Mouse (Mus musculus) brain, embryonic 14.5 days (tissue): ENCODE results near the gene Ppm1j. TPM values are rescaled to one million over a fixed set of nuclear protein-coding genes. Genes with fewer than 3 reads are reported as not detected.

Experiments used
- DNase-seq: peaks from one replicate; pipeline ENCODE4 v3.0.0-alpha.2; 2011; ENCODE audit warnings: low read depth
- CTCF ChIP-seq: fragments of 200-500 bp; IDR thresholded peaks from 2 replicates; pipeline ENCODE4 v1.5.1; 2012; ENCODE audit warnings: inconsistent platforms, mild to moderate bottlenecking, moderate library complexity, borderline replicate concordance; ENCODE audit not compliant: insufficient read depth, insufficient read length; ENCODE audit errors: extremely low read depth
- POLR2A ChIP-seq: fragments of 200-500 bp; IDR thresholded peaks from 2 replicates; pipeline ENCODE4 v1.6.1; 2012; ENCODE audit warnings: mild to moderate bottlenecking, inconsistent platforms, borderline replicate concordance; ENCODE audit not compliant: poor library complexity, insufficient read depth, insufficient read length, severe bottlenecking; ENCODE audit errors: extremely low read depth
- polyA plus RNA-seq: library from polyadenylated mRNA; depleted of rRNA; stranded (reverse); fragments of >200 nt; gene quantifications from 2 replicates; pipeline ENCODE4 v1.2.3, GENCODE M21; 2012

Gene Ppm1j
- polyA plus RNA-seq, 1 experiment = 1.2 TPM

- TF ChIP-seq CTCF = no peak
- TF ChIP-seq POLR2A = no peak
- no peak for DNase-seq
Observed at GRCm38 (mm10) chr3:104767716-104768115, 13.1 kb upstream of the Ppm1j start.

GRCm38 (mm10) chr3:104769135-104769534 lies 11.7 kb upstream of the Ppm1j start:
- no peak for DNase-seq
- TF ChIP-seq CTCF = no peak
- TF ChIP-seq POLR2A = no peak

GRCm38 (mm10) chr3:104770035-104770434 lies 10.8 kb upstream of the Ppm1j start:
- TF ChIP-seq CTCF (peak; percentile 73; the same call in 1 of the 2 replicates), POLR2A (no peak)
- DNase-seq = peak; percentile 47

GRCm38 (mm10) chr3:104770918-104771317 lies 9.9 kb upstream of the Ppm1j start:
- TF ChIP-seq CTCF = no peak
- no peak for TF ChIP-seq POLR2A
- no peak for DNase-seq

- no peak for DNase-seq
- TF ChIP-seq CTCF (no peak), POLR2A (no peak)
Observed at GRCm38 (mm10) chr3:104771460-104771859, 9.4 kb upstream of the Ppm1j start.

GRCm38 (mm10) chr3:104773301-104773700 lies 7.6 kb upstream of the Ppm1j start:
- TF ChIP-seq POLR2A (no peak), CTCF (no peak)
- DNase-seq = no peak

- TF ChIP-seq POLR2A (no peak), CTCF (peak; percentile 65)
- DNase-seq = peak; percentile 81
Observed at GRCm38 (mm10) chr3:104777342-104777741, 3.5 kb upstream of the Ppm1j start.

- TF ChIP-seq CTCF (peak; percentile 98), POLR2A (no peak)
- peak; percentile 86 for DNase-seq
Observed at GRCm38 (mm10) chr3:104779949-104780348, 907 bp upstream of the Ppm1j start.

- TF ChIP-seq CTCF = no peak
- no peak for TF ChIP-seq POLR2A
- DNase-seq = no peak
Observed at GRCm38 (mm10) chr3:104781471-104781903, 631 bp downstream of the Ppm1j start, which contains the start of gene Fam19a3. TSS of gene Fam19a3 (minus strand) at chr3:104781840.

- no peak for DNase-seq
Observed at GRCm38 (mm10) chr3:104782061-104782681, 1.3 kb downstream of the Ppm1j start.

GRCm38 (mm10) chr3:104783971-104784500 lies 3.2 kb downstream of the Ppm1j start:
- no peak for DNase-seq
- TF ChIP-seq POLR2A = no peak
- no peak for TF ChIP-seq CTCF

More at GRCm38 (mm10) chr3:104782061-104782681, 1.3 kb downstream of the Ppm1j start:
- TF ChIP-seq POLR2A = no peak
- TF ChIP-seq CTCF = no peak

- DNase-seq = no peak
- TF ChIP-seq CTCF = no peak
- no peak for TF ChIP-seq POLR2A
Observed at GRCm38 (mm10) chr3:104785284-104785683, 4.4 kb downstream of the Ppm1j start.

- no peak for TF ChIP-seq CTCF
- TF ChIP-seq POLR2A = no peak
- DNase-seq = no peak
Observed at GRCm38 (mm10) chr3:104788075-104788474, 7.2 kb downstream of the Ppm1j start, which contains the start of gene Rhoc. TSS of gene Rhoc (plus strand) at chr3:104788375.
